Mouse (Mus musculus): ENCODE measurements around the gene Ndufa11. TPM values are rescaled to one million over a fixed set of nuclear protein-coding genes. Genes with fewer than 3 reads are reported as not detected.

Ndufa11 gene
- polyA plus RNA-seq, 1 experiment from 2014 or later: 381 TPM

DNA sequence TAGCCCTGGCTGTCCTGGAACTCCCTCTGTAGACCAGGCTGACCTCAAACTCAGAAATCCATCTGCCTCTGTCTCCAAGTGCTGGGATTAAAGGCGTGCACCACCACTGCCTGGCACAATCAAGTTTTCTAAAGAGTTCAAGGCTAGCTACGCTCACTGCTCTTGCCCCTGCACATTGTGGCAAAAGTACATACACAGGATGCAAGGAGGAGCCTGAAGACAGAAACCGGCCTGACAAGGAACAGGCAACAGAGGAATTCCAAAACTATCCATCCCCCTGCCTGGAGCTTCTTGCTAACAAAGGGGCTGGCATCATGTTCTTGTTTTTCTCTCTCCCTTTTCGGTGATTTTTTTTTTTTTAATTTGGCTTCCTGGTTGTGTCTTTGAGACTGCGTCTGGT lies 26.6 kb downstream of the Ndufa11 start:
- Histone ChIP-seq H3K4me2 (replicated peaks; ENCODE audit: low read depth, low read length) (no peak overlapping the region), H3K27me3 (ENCODE audit: control insufficient read depth, insufficient read depth, low read length) (no peaks in the 10 kb centered on the region; the same call in 1 of the 2 replicates), H3K4me3 (ENCODE audit: low read depth, low read length) (no peak overlapping the region), H3K4me1 (replicated peaks; ENCODE audit: control insufficient read depth, insufficient read depth, low read length) (no peaks in the 10 kb centered on the region), H3K9me3 (ENCODE audit: control insufficient read depth, low read length) (no peaks in the 10 kb centered on the region), H3K36me3 (ENCODE audit: control insufficient read depth, insufficient read depth, low read length) (no peaks in the 10 kb centered on the region), H3K27ac (ENCODE audit: low read depth, low read length) (no peak overlapping the region), H3K9ac (ENCODE audit: low read depth, low read length) (no peak overlapping the region)
- DNase-seq (ENCODE audit: low spot score): no peak
- ATAC-seq (ENCODE audit: low FRiP score): no peak
- 62% methylated on average over 5 of the region's 5 CpGs for WGBS

DNA sequence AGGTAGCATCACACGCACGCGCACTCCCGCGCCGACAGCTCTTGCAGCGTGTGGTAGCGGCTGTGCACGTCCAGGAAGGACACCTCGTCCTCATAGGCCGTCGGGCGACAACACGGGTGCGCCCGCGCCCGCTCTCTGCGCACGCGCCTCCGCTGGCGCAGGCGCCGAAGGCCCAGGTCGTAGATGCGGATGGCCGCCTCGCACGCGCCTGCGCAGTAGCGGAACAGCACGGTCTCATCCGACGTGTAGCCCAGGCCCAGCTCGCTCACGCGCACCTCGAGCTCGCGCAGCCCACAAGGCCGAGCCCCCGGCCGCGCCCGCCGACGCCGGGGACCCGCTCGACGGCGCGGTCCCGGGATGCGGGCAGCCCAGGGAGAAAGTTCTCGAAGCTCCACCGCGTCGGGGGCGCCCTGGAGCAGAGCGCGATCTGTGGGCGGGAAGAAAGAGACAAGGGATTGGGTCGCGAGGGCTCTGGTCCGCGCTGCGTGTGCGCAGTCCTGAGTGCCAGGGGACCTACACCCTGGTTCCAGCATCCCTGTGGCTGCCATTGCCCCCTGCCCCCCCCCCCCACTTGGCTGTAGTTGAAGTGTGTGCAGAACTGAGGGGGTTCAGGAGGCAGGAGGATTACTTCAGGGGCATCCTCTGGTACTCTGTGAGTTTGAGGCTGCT lies 34.0 kb downstream of the Ndufa11 start:
- no peak overlapping the region for H3K9ac ChIP-seq (ENCODE audit: low read depth, low read length)

DNA sequence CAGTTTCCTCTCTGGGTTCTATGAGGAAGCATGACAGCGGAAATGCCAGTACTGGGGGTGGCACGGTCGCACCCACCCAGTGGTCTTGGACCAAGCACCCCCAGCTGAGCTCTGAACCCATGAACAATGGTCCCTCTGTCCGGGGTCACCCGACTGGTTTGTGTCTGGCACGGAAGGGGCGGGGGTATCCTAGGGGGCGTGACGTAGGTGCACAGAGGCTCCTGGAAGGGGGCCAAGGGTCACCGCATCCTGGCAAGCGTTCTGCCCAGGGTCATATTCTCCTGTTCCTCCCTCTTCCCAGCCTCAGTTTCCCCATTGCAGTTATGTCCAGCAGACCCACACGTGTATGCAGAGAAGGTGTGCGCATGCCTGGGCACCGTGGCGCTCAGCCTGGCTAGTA lies 35.9 kb downstream of the Ndufa11 start:
- no peaks in the 10 kb centered on the region for H3K9me3 ChIP-seq (ENCODE audit: control insufficient read depth, low read length)
- 20% methylated on average over 15 of the region's 15 CpGs for WGBS
- H3K27ac ChIP-seq (ENCODE audit: low read depth, low read length): no peak overlapping the region
- H3K4me2 ChIP-seq (replicated peaks; ENCODE audit: low read depth, low read length): no peak overlapping the region
- peaks cover 67% of the 10 kb centered on the region for H3K27me3 ChIP-seq (ENCODE audit: control insufficient read depth, insufficient read depth, low read length)
- no peak overlapping the region for H3K9ac ChIP-seq (ENCODE audit: low read depth, low read length)
- H3K36me3 ChIP-seq (ENCODE audit: control insufficient read depth, insufficient read depth, low read length): no peaks in the 10 kb centered on the region
- no peak overlapping the region for H3K4me3 ChIP-seq (ENCODE audit: low read depth, low read length)
- ATAC-seq (ENCODE audit: low FRiP score) (no peak), DNase-seq (ENCODE audit: low spot score) (no peak)
- peaks cover 7% of the 10 kb centered on the region for H3K4me1 ChIP-seq (replicated peaks; ENCODE audit: control insufficient read depth, insufficient read depth, low read length)

More for the DNA sequence above, 34.0 kb downstream of the Ndufa11 start:
- no peak overlapping the region for H3K27ac ChIP-seq (ENCODE audit: low read depth, low read length)
- ATAC-seq (ENCODE audit: low FRiP score) (peak; percentile 77), DNase-seq (ENCODE audit: low spot score) (peak; percentile 78)
- H3K27me3 ChIP-seq (ENCODE audit: control insufficient read depth, insufficient read depth, low read length): peaks cover 57% of the 10 kb centered on the region
- 0 out of 2 replicates have a peak overlapping the region, but pooled peaks have one; percentile 4 for H3K4me2 ChIP-seq (replicated peaks; ENCODE audit: low read depth, low read length)
- H3K36me3 ChIP-seq (ENCODE audit: control insufficient read depth, insufficient read depth, low read length): no peaks in the 10 kb centered on the region
- WGBS: 22% methylated on average over 69 of the region's 71 CpGs
- H3K4me1 ChIP-seq (replicated peaks; ENCODE audit: control insufficient read depth, insufficient read depth, low read length): no peaks in the 10 kb centered on the region
- H3K4me3 ChIP-seq (ENCODE audit: low read depth, low read length): peak overlapping the region; percentile 6
- H3K9me3 ChIP-seq (ENCODE audit: control insufficient read depth, low read length): no peaks in the 10 kb centered on the region

DNA sequence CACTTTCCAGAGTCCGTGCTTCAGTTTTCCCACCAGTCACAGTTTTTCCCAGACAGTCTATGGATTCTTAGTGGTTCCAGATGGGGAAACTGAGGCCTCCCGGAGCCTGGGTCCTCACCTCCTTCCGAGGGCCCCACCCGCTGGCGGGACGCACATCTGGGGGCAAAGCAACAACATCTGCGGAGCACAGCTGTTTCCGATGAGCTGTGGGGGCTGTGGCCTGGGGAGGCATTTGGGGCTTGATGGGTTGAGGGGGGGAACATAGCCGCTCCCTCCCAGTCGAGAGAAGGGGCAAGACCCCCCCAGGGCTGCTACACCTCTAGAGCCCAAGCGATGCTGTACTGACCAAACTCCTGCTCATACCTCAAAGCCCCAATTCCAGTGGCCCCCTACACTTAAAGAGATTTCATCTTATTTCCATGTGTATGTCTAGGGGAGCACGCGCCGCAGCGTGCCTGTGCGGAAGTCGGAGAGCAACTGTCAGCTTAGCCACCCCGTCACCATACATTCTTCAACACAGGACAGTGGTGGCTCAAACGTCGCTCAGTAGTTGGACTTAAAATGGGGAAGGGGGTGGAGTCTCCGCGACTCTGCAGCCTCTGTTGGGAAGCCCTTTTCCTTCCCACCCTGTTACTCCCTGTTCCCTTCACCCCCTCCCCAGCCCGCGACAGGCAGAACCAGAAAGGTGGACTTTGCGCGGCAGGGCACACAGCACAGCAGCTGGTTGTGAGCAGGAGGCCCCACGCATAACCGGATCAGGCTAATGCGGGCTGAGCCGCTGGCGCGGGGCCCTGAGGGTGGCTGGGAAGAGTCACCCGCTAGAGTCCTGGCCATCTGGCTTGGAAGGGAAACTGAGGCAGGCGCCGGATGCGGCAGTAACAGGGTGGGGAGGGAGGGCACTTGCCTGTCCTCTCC lies 37.0 kb downstream of the Ndufa11 start:
- Histone ChIP-seq H3K9ac (ENCODE audit: low read depth, low read length) (no peak overlapping the region), H3K4me3 (ENCODE audit: low read depth, low read length) (no peak overlapping the region), H3K27ac (ENCODE audit: low read depth, low read length) (no peak overlapping the region), H3K9me3 (ENCODE audit: control insufficient read depth, low read length) (no peaks in the 10 kb centered on the region), H3K4me2 (replicated peaks; ENCODE audit: low read depth, low read length) (no peak overlapping the region), H3K4me1 (replicated peaks; ENCODE audit: control insufficient read depth, insufficient read depth, low read length) (peaks cover 7% of the 10 kb centered on the region), H3K36me3 (ENCODE audit: control insufficient read depth, insufficient read depth, low read length) (no peaks in the 10 kb centered on the region), H3K27me3 (ENCODE audit: control insufficient read depth, insufficient read depth, low read length) (peaks cover 67% of the 10 kb centered on the region)
- 16% methylated on average over 36 of the region's 36 CpGs for WGBS
- ATAC-seq (ENCODE audit: low FRiP score): no peak
- peak; percentile 29 for DNase-seq (ENCODE audit: low spot score)

DNA sequence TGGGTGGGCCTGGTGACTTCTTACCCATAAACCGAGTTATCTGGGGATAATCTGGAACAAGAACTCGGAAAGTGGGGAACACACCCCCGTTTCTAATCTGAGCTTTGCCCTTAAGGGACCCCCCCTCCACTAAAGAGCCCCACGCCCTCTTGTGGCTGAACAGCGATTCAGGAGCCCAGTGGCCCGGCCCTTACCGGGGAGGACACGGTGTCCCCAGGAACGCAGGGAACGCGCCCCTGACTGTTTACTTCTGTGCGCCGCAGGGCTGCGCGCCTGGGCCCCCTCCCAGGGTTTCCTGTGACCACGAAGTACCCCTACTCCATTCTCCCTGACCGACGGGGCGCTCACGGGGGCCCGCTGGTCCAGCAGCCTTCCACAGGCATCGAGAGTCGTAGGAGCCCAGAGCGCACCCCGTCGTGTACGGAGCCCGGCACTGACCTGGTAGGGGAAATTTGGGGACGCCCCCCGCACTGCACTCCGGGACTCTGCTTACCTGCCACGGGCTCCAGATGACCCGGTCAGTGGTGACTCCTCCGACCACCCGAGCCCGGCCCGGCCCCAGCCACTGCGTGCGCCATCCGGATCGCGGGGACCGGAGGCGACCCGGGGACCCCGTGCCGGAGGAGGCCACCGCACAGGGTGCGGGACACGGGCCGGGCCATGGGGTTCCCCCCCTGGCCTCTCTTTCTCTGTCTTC lies 39.3 kb downstream of the Ndufa11 start:
- H3K36me3 ChIP-seq (ENCODE audit: control insufficient read depth, insufficient read depth, low read length): no peaks in the 10 kb centered on the region
- H3K9me3 ChIP-seq (ENCODE audit: control insufficient read depth, low read length): no peaks in the 10 kb centered on the region
- WGBS: under 1% methylated on average over 51 of the region's 51 CpGs
- H3K27ac ChIP-seq (ENCODE audit: low read depth, low read length): no peak overlapping the region
- peak overlapping the region; percentile 44 for H3K9ac ChIP-seq (ENCODE audit: low read depth, low read length)
- ATAC-seq (ENCODE audit: low FRiP score) (peak; percentile 18), DNase-seq (ENCODE audit: low spot score) (peak; percentile 27)
- H3K27me3 ChIP-seq (ENCODE audit: control insufficient read depth, insufficient read depth, low read length): peaks cover 57% of the 10 kb centered on the region
- H3K4me3 ChIP-seq (ENCODE audit: low read depth, low read length): peak overlapping the region; percentile 37
- H3K4me1 ChIP-seq (replicated peaks; ENCODE audit: control insufficient read depth, insufficient read depth, low read length): peaks cover 7% of the 10 kb centered on the region
- peak overlapping the region; percentile 95 for H3K4me2 ChIP-seq (replicated peaks; ENCODE audit: low read depth, low read length)

DNA sequence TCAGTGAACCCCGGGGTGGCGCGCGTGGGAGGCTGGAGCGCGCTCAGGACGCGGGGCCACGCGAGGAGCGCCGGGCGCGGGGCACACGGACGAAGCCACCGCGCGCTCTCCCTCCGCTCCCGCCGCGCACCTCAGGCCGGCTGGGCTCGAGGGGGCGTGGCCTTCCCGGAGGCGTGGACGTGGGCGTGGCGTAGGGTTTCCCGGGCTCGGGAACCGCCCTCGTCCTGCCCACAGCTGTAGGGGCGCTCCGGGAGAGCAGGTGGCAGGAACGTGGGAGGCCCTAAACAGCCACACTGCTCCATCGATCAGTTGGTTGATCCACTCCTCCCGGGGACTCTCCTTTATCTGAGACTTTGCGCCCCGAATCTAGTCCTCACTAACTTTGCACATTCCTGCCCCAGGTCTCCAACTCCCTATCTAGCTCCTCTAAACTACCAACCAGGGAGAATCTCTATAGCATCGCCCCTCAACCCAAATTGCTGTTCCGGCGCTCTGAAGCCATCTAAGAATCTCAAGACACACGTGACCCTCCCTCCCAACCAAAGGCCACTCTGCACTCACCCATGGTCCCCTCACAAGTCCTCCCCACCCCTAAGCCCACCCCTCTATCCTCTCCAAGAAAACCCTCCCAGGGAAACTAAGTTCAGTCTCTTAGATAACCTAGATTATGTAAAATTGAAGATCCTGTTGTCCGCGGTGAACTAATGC lies 40.0 kb downstream of the Ndufa11 start, which contains the start of gene Nrtn:
TSS of gene Nrtn (minus strand) at position 115 of the 708 bp plus-strand sequence.
- Histone ChIP-seq H3K9ac (ENCODE audit: low read depth, low read length) (peak within 1 kb of the TSS; percentile 44), H3K4me1 (replicated peaks; ENCODE audit: control insufficient read depth, insufficient read depth, low read length) (peaks cover 9% of the 10 kb centered on the region), H3K9me3 (ENCODE audit: control insufficient read depth, low read length) (no peaks in the 10 kb centered on the region), H3K4me2 (replicated peaks; ENCODE audit: low read depth, low read length) (peak within 1 kb of the TSS; percentile 95), H3K27ac (ENCODE audit: low read depth, low read length) (no peak within 1 kb of the TSS), H3K4me3 (ENCODE audit: low read depth, low read length) (peak within 1 kb of the TSS; percentile 37), H3K36me3 (ENCODE audit: control insufficient read depth, insufficient read depth, low read length) (no peaks in the 10 kb centered on the region), H3K27me3 (ENCODE audit: control insufficient read depth, insufficient read depth, low read length) (peaks cover 50% of the 10 kb centered on the region)
- ATAC-seq (ENCODE audit: low FRiP score): peak; percentile 53
- peak; percentile 86 for DNase-seq (ENCODE audit: low spot score)
- WGBS: under 1% methylated on average over 48 of the region's 48 CpGs

DNA sequence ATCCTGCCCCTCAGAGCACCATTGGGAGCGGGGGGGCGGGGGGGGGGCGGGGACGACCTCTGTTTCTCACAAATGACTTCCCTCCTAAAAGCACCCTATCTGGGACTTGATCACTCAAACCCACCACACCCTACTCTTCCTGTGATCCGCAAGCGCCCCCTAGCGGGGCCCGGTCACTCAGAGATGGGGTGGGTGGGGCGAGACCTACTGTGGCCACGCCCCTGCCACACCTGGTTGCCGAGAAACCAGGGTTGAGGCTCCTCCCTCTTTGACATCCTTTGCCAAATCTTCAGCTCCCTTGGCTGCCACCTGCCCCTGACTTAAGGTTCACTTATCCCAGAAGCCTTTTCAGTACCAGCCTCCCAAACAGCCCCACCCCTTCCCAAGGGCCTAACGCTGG lies 40.6 kb downstream of the Ndufa11 start:
- H3K4me2 ChIP-seq (replicated peaks; ENCODE audit: low read depth, low read length): no peak overlapping the region
- H3K9me3 ChIP-seq (ENCODE audit: control insufficient read depth, low read length): no peaks in the 10 kb centered on the region
- H3K27ac ChIP-seq (ENCODE audit: low read depth, low read length): no peak overlapping the region
- 3% methylated on average over 12 of the region's 12 CpGs for WGBS
- peaks cover 44% of the 10 kb centered on the region for H3K27me3 ChIP-seq (ENCODE audit: control insufficient read depth, insufficient read depth, low read length)
- DNase-seq (ENCODE audit: low spot score) (peak; percentile 66), ATAC-seq (ENCODE audit: low FRiP score) (no peak)
- H3K36me3 ChIP-seq (ENCODE audit: control insufficient read depth, insufficient read depth, low read length): no peaks in the 10 kb centered on the region
- no peak overlapping the region for H3K4me3 ChIP-seq (ENCODE audit: low read depth, low read length)
- H3K9ac ChIP-seq (ENCODE audit: low read depth, low read length): no peak overlapping the region
- H3K4me1 ChIP-seq (replicated peaks; ENCODE audit: control insufficient read depth, insufficient read depth, low read length): peaks cover 9% of the 10 kb centered on the region

DNA sequence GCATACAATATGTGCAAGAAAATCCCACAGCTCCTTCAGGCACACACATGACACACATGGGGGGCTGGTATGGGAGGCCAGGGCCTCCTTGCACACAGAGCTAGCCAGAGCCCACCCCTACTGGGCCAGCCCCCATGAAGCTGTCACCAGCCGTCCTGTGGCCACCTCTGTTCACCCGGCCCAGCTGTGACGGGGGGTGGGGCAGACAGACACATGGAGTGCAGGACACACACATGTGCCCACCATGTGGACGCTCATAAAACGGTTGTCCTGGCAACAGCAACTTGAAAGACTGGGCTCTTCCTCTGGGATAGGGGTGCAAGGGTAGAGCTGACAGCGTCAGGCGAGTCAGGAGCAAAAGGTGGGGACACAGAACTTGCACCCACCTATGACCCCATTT lies 41.7 kb downstream of the Ndufa11 start:
- no peak for DNase-seq (ENCODE audit: low spot score)
- peaks cover 9% of the 10 kb centered on the region for H3K4me1 ChIP-seq (replicated peaks; ENCODE audit: control insufficient read depth, insufficient read depth, low read length)
- peaks cover 33% of the 10 kb centered on the region for H3K27me3 ChIP-seq (ENCODE audit: control insufficient read depth, insufficient read depth, low read length)
- H3K9ac ChIP-seq (ENCODE audit: low read depth, low read length): no peak overlapping the region
- WGBS: 56% methylated on average over 7 of the region's 7 CpGs
- H3K27ac ChIP-seq (ENCODE audit: low read depth, low read length): no peak overlapping the region
- H3K9me3 ChIP-seq (ENCODE audit: control insufficient read depth, low read length): no peaks in the 10 kb centered on the region
- no peaks in the 10 kb centered on the region for H3K36me3 ChIP-seq (ENCODE audit: control insufficient read depth, insufficient read depth, low read length)
- ATAC-seq (ENCODE audit: low FRiP score): no peak
- no peak overlapping the region for H3K4me2 ChIP-seq (replicated peaks; ENCODE audit: low read depth, low read length)
- H3K4me3 ChIP-seq (ENCODE audit: low read depth, low read length): no peak overlapping the region
